Mouse (Mus musculus) frontal cortex, postnatal 14 days (tissue): ENCODE data around the gene Pmepa1.
A peak's percentile ranks its signal among the peaks of the same experiment; 100 is the strongest.

Experiments
- DNase-seq, 2 experiments: peaks; one replicate each; pipeline ENCODE4 v3.0.0; 2022; ENCODE audit warnings: low spot score in 2 of 2

Gene Pmepa1

GRCm38 (mm10) chr2:173225906-173226305 is 50.4 kb downstream of the Pmepa1 start:
- no peak for DNase-seq

- no peak for DNase-seq
Measured at GRCm38 (mm10) chr2:173224832-173225231, 51.5 kb downstream of the Pmepa1 start.

- DNase-seq = no peak
Measured at GRCm38 (mm10) chr2:173224097-173224496, 52.2 kb downstream of the Pmepa1 start.

GRCm38 (mm10) chr2:173223496-173223895 is 52.8 kb downstream of the Pmepa1 start:
- DNase-seq = no peak

GRCm38 (mm10) chr2:173220754-173221153 is 55.6 kb downstream of the Pmepa1 start:
- DNase-seq = no peak

GRCm38 (mm10) chr2:173219256-173219954 is 56.9 kb downstream of the Pmepa1 start:
- DNase-seq = peak in 1 of 2 experiments; percentile 3

GRCm38 (mm10) chr2:173218416-173219141 is 57.8 kb downstream of the Pmepa1 start, which contains the start of gene Zbp1:
TSS of gene Zbp1 (minus strand) at chr2:173218923.
- DNase-seq = no peak

- no peak for DNase-seq
Measured at GRCm38 (mm10) chr2:173217763-173218258, 58.5 kb downstream of the Pmepa1 start.

GRCm38 (mm10) chr2:173217246-173217645 is 59.1 kb downstream of the Pmepa1 start:
- no peak for DNase-seq

- no peak for DNase-seq
Measured at GRCm38 (mm10) chr2:173216840-173217239, 59.5 kb downstream of the Pmepa1 start.

- DNase-seq = no peak
Measured at GRCm38 (mm10) chr2:173212227-173212626, 64.1 kb downstream of the Pmepa1 start.

- no peak for DNase-seq
Measured at GRCm38 (mm10) chr2:173209091-173209815, 67.1 kb downstream of the Pmepa1 start.

- no peak for DNase-seq
Measured at GRCm38 (mm10) chr2:173207051-173207450, 69.3 kb downstream of the Pmepa1 start.

GRCm38 (mm10) chr2:173205563-173206099 is 70.7 kb downstream of the Pmepa1 start:
- no peak for DNase-seq

GRCm38 (mm10) chr2:173204671-173205070 is 71.7 kb downstream of the Pmepa1 start:
- DNase-seq = no peak

- DNase-seq = no peak
Measured at GRCm38 (mm10) chr2:173203726-173204125, 72.6 kb downstream of the Pmepa1 start.

- DNase-seq = no peak
Measured at GRCm38 (mm10) chr2:173202924-173203689, 73.2 kb downstream of the Pmepa1 start.

- DNase-seq = no peak
Measured at GRCm38 (mm10) chr2:173194796-173195195, 81.5 kb downstream of the Pmepa1 start.

- DNase-seq = no peak
Measured at GRCm38 (mm10) chr2:173187182-173187855, 89.0 kb downstream of the Pmepa1 start.
